Mouse (Mus musculus) C2C12 (cell line): Measurements from ENCODE around the gene Ogfod1.

Source experiments
- CEBPB ChIP-seq: IDR thresholded peaks from one replicate; pipeline ENCODE4 v1.6.1; 2011; ENCODE audit warnings: low read depth, mild to moderate bottlenecking, control low read depth, moderate library complexity
- CTCF ChIP-seq: IDR thresholded peaks from one replicate; pipeline ENCODE4 v1.5.1; 2011; ENCODE audit not compliant: control insufficient read depth, insufficient read depth, insufficient read length
- FOSL1 ChIP-seq: IDR thresholded peaks from one replicate; pipeline ENCODE4 v1.8.0; 2011; ENCODE audit warnings: mild to moderate bottlenecking, low read length; ENCODE audit not compliant: poor library complexity, insufficient read depth, severe bottlenecking
- MAX ChIP-seq: IDR thresholded peaks from one replicate; pipeline ENCODE4 v1.6.1; 2011; ENCODE audit warnings: mild to moderate bottlenecking, control low read depth
- MYOD1 ChIP-seq: IDR thresholded peaks from one replicate; pipeline ENCODE4 v1.6.1; 2011; ENCODE audit warnings: low read depth; ENCODE audit not compliant: control insufficient read depth, insufficient read length
- MYOG ChIP-seq: IDR thresholded peaks from one replicate; pipeline ENCODE4 v1.6.1; 2011; ENCODE audit not compliant: control insufficient read depth, insufficient read length; ENCODE audit errors: extremely low read depth
- USF1 ChIP-seq: IDR thresholded peaks from one replicate; pipeline ENCODE4 v1.6.1; 2011; ENCODE audit warnings: low read depth, mild to moderate bottlenecking, control low read depth, moderate library complexity

GRCm38 (mm10) chr8:94076461-94077192 lies 39.6 kb downstream of the Ogfod1 start:
- TF ChIP-seq CTCF (no peak), FOSL1 (no peak), MAX (no peak), USF1 (no peak), MYOD1 (no peak), MYOG (no peak), CEBPB (no peak)
